Mouse (Mus musculus) heart, adult 18-20 months (tissue): Measurements from ENCODE around the gene Mcidas. TPM values are rescaled to one million over a fixed set of nuclear protein-coding genes. Genes with fewer than 3 reads are reported as not detected.
A peak's percentile ranks its signal among the peaks of the same experiment; 100 is the strongest.

Experiments
- DNase-seq, 2 experiments: peaks; one replicate each; pipeline ENCODE4 v3.0.0; 2021 to 2022; ENCODE audit warnings: mixed read lengths in 1 of 2
- long read RNA-seq, 2 experiments: library from polyadenylated mRNA; stranded (forward); transcript quantifications; one replicate each; pipeline ENCODE4 v2.0.0; 2021
- total RNA-seq, 2 experiments: library from RNA; stranded (reverse); gene quantifications; 2 replicates each; pipeline ENCODE4 v1.2.3; 2021

Gene Mcidas
- not detected for total RNA-seq
- long read RNA-seq, experiment 1: 0 reads
- long read RNA-seq, experiment 2: 0 reads

- peak in 1 of 2 experiments; percentile 8 for DNase-seq
These were observed at the start of gene Mcidas for GRCm38 (mm10) chr13:112993531-112994152. TSS of gene Mcidas (plus strand) at chr13:112993845.

GRCm38 (mm10) chr13:112945312-112945711 lies 48.3 kb upstream of the Mcidas start:
- DNase-seq: no peak

- DNase-seq: no peak
These were observed 47.7 kb upstream of the Mcidas start for GRCm38 (mm10) chr13:112945900-112946299.

- DNase-seq: no peak
These were observed 39.6 kb upstream of the Mcidas start for GRCm38 (mm10) chr13:112954067-112954466.

GRCm38 (mm10) chr13:112963081-112963480 lies 30.6 kb upstream of the Mcidas start:
- no peak for DNase-seq

GRCm38 (mm10) chr13:112964421-112964820 lies 29.2 kb upstream of the Mcidas start:
- no peak for DNase-seq

GRCm38 (mm10) chr13:112967267-112967666 lies 26.4 kb upstream of the Mcidas start:
- DNase-seq: no peak

GRCm38 (mm10) chr13:112976720-112977119 lies 16.9 kb upstream of the Mcidas start:
- DNase-seq: no peak

GRCm38 (mm10) chr13:112985605-112986450 lies 7.8 kb upstream of the Mcidas start:
- no peak for DNase-seq

- no peak for DNase-seq
These were observed 7.1 kb upstream of the Mcidas start for GRCm38 (mm10) chr13:112986451-112986950.

GRCm38 (mm10) chr13:112987532-112987943 lies 6.1 kb upstream of the Mcidas start, which contains the start of gene Ccno:
TSS of gene Ccno (plus strand) at chr13:112987802.
- DNase-seq: peak; percentile 91 to 96

GRCm38 (mm10) chr13:112987991-112988390 lies 5.7 kb upstream of the Mcidas start:
- DNase-seq: no peak

- DNase-seq: peak in 1 of 2 experiments; percentile 9
These were observed 4.8 kb upstream of the Mcidas start for GRCm38 (mm10) chr13:112988866-112989265.

GRCm38 (mm10) chr13:112989541-112989940 lies 4.1 kb upstream of the Mcidas start:
- peak in 1 of 2 experiments; percentile 7 for DNase-seq

- DNase-seq: peak in 1 of 2 experiments; percentile 6
These were observed 3.3 kb upstream of the Mcidas start for GRCm38 (mm10) chr13:112990346-112990745.

- peak in 1 of 2 experiments; percentile 44 for DNase-seq
These were observed 546 bp downstream of the Mcidas start for GRCm38 (mm10) chr13:112994191-112994590.

GRCm38 (mm10) chr13:112996407-112996806 lies 2.8 kb downstream of the Mcidas start:
- no peak for DNase-seq

- DNase-seq: no peak
These were observed 3.7 kb downstream of the Mcidas start for GRCm38 (mm10) chr13:112997369-112997768.

GRCm38 (mm10) chr13:112998427-112999201 lies 5.0 kb downstream of the Mcidas start:
- DNase-seq: peak in 1 of 2 experiments; percentile 10

GRCm38 (mm10) chr13:113000090-113000489 lies 6.4 kb downstream of the Mcidas start:
- no peak for DNase-seq

- no peak for DNase-seq
These were observed 7.1 kb downstream of the Mcidas start for GRCm38 (mm10) chr13:113000576-113001318.
